Mouse (Mus musculus) spleen, postnatal 14 days (tissue): Measurements from ENCODE around the gene Taf8.
A peak's percentile ranks its signal among the peaks of the same experiment; 100 is the strongest.

Experiments used
- DNase-seq, 2 experiments: peaks; one replicate each; pipeline ENCODE4 v3.0.0; 2021 to 2022; ENCODE audit warnings: low spot score in 2 of 2

Gene Taf8

GRCm38 (mm10) chr17:47458310-47458709 lies 43.8 kb downstream of the Taf8 start:
- DNase-seq: no peak

DNA sequence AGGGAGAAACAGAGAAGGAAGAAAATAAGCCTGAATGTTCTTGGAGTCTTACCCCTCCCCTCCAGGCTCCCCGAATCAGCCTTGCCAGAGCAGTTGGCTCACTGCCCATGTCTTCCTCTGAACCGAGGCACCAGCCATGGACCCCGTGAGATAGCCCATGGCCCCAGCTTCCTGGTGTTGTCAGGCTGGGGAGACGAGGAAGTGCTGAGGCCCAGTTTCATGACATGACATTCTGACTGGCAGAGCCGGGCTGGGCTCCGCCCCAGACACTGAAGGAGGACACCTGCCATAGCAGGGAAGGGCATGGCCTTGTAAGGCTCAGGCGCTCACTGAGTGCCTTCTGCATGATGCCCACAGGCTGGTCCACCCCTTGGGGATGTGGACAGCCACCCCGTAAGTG lies 47.4 kb downstream of the Taf8 start:
- DNase-seq: peak; percentile 11 to 28

DNA sequence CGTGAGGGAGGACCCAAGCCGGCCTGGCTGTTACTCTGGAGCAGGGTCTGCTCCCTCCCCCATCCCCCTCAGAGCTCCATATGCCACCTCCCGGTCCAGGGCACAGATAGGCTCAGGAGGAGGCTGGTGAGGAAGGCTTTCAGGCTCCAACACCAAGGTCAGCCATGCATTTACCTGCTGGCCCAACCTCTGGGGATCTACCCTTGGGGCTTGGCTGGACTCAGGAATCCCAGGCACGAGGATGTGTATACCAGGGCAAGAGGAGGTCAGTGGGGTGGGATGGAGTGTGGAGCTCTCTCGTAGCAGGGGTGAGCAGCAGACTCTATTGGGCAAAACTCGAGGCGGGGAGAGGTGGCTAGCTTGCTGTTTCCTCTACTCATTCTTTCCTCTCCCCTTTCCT lies 49.2 kb downstream of the Taf8 start:
- DNase-seq: no peak

DNA sequence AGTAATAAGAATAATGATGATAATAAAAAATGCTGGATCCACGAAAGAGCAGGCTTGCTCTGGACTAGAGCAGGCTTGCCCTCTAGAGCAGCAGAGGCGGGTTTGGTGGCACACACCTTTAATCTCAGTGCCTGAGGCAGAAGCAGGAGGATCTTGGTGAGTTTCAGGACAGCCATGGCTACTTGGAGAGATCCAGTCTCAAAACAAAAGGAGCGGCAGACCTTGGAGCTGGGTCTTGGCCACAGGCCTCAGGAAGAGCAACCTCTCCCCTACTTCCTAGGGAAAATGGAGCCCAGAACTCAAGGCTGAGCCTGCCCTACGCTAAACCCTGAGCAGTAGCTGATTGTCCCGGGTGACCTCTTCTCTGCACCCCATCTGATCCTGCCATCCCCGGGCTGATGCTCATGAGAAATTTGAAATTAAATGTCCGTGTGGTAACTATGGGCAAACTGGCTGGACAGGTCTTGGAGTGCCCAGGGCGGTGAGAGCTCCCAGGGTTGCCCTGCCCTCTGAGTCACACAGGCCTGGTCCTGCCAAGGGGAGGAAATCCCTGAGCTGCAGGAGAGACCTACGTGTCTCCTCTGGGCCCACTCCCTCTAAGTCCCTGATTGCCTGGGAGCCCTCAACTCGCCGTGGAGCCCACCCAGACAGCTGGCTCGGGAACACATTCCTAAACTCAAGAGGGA lies 51.1 kb downstream of the Taf8 start:
- DNase-seq: no peak

DNA sequence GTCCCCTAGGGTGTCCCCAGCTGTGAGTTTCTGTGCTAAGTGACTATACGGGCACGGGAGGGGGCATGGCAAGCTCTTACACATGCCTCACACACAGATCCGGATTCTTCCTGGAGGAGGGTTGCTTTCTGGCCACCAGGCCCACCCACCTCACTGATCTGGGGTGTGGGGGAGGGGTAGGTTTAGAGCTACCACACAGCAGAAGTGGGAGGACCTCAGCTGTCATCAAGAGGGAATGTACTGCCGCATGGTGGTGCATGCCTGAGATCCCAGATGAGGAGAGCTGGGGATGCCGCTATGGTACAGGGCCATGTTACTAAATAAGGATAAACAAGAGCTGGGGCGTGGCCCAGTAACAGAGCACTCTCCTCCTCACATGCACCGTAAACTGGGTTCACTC lies 51.9 kb downstream of the Taf8 start:
- no peak for DNase-seq

GRCm38 (mm10) chr17:47449432-47449831 lies 52.7 kb downstream of the Taf8 start:
- DNase-seq: no peak

DNA sequence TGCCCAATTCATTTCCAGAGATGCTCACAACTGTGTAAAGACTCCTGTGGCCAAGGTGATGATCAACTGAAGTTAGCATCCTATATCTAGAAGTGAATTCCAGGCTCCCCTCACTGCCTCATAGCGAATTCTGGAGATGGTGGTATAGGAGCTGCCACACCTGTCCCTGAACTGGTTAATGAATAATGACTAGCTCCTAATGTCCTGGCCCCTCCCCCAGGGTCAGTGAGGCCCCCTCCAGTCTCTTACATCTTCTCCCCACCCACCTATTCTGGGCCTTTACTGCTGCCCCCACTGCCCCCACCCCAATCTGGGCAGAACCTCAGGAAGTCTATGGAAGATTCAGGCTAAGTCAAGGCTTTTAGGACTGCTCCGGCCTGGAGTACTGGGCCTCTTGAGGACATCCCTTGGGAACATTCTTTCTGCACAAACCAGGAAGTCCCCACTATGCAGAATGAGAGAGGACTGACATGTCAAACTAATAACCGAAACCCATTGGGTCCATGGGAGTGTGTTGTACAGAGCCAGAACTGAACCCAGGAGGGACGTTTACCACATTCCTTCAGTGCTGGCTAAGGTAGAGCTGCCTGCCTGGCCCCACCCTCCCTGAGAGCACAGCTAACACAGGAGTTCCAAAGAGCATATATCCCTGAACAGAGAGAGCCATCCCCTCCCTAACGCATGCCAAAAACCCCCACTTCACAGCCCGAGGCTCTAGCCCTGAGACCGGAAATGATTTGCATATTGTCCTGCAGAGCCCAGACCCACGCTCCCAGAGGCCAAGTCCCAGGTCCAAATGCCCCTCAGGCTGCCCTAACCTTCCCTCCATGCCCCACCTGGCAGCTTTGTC lies 53.3 kb downstream of the Taf8 start:
- no peak for DNase-seq

GRCm38 (mm10) chr17:47446561-47446960 lies 55.5 kb downstream of the Taf8 start:
- DNase-seq: no peak

DNA sequence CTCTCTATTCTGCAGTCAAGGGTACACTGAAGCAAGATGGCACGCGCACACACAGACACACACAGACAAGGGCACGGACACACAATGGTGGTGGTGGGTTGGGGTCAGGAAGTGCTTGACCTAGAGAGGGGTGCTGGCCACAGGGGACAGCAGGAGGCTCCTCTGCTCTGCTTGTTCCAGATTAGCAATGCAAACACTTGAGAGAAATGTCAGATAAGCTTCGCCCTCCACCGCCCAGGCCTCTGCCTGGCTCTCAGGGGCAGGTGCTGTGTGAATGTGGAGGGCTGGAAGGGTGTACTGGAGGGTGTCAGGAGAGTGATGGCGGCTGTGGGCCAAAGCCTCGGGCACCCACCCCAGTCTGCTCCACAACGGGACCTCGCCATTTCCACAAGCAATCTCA lies 56.1 kb downstream of the Taf8 start:
- no peak for DNase-seq

DNA sequence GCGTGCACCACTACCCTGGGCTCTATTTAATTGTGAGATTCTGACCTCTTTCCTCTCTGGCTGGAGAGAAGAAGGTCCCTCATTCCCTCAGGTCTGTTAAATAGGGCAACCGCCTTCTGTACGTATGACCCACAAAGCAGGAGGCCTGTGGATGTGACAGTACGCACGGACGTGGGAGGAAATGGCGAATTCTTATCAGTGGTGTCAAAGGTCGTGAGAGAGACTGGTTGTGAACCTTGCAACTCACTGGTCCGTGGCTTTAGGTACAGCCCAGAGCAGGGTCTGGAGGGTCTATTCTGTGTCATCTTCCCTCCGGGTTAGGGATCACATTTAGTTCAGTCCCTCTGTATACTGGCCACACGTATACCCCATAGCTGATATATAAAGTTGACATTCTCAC lies 56.6 kb downstream of the Taf8 start:
- no peak for DNase-seq

GRCm38 (mm10) chr17:47444113-47444512 lies 58.0 kb downstream of the Taf8 start:
- DNase-seq: no peak

- no peak for DNase-seq
These were observed 59.8 kb downstream of the Taf8 start for GRCm38 (mm10) chr17:47442271-47442670.

GRCm38 (mm10) chr17:47441296-47442051 lies 60.6 kb downstream of the Taf8 start:
- DNase-seq: no peak

- no peak for DNase-seq
These were observed 61.7 kb downstream of the Taf8 start for GRCm38 (mm10) chr17:47440359-47440890.

GRCm38 (mm10) chr17:47439396-47440028 lies 62.6 kb downstream of the Taf8 start:
- DNase-seq: no peak

DNA sequence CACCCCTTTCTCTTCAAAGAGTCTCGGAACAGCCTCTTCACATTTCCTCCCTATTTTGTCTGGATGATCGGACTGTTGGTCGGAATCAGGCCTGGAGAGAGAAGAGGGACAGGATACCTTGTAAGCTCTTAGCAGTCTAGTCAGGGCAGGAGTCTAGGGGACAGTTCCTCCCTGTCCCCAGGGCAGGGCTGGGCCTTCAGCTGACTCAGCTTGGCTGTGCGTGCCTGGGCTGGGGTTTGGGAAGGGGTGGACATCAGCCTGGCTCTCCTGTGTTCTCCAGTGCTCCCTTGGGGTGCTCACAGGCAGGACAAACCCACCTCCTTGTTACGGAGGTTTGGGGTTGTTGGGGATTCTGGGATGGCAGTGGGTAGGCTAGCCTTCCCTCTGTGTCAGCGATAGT lies 63.5 kb downstream of the Taf8 start:
- no peak for DNase-seq

DNA sequence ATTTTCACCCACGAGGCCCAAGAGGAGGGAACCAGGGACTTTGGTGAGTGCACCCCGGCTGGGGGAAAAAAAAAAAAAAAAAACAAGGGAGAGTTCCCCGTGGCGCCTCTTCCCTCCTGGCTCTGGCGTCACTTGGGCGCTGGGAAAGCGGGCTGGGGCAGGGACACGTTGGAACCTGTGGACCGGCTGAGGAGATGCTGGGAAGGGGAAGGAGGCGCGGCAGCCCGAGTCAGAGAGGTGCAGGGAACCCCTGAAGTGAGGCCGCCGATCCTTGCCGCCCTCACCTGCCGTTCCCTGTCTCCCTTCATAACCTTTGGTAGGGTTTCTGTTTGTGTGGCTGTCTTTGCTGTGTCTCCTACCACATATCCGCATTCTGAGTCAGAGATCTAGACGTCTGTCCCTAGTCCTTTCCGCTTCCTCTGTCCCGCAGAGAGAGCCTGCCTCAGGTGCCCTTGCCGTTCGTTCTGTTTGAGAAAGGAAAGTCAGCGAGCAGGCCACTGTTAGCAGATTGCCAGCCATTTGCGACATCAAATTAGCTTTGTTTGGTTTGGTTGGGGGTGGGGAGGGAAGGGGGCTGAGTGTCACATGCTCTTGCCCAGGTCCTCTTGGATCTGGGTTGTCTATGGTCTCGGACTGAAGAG lies 65.1 kb downstream of the Taf8 start, which contains the start of gene 1700001C19Rik:
TSS of gene 1700001C19Rik (minus strand) at position 470 of the 641 bp plus-strand sequence.
- DNase-seq: no peak

- DNase-seq: no peak
These were observed 65.8 kb downstream of the Taf8 start, which contains the start of gene AI661453 for GRCm38 (mm10) chr17:47436156-47436906. TSS of gene AI661453 (plus strand) at chr17:47436615.
